Mouse (Mus musculus): ENCODE data around the gene Tle1. TPM values are rescaled to one million over a fixed set of nuclear protein-coding genes. Genes with fewer than 3 reads are reported as not detected.
A peak's percentile ranks its signal among the peaks of the same experiment; 100 is the strongest.

The Tle1 gene
- polyA plus RNA-seq, 1 experiment from 2014 or later, result 32.0 TPM

DNA sequence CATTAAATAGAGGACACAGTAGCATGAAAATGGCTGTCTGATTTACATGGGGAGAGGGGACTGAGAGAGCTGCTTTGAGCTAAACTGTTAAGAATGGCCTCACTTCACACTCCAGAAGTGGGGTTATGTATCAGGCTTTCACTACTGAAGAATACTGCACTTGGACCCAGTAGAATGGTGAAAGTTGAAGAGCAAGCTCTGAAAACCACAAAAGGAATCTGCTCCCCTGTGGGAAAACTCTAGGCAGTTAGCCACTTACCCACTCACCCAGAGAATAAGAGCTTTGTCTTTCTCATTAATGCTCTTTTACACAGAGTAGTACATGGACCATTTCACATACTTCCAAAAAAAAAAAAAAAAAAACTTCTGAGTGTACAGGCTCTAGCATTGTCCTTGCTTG lies 95.0 kb downstream of the Tle1 start:
- Histone ChIP-seq H3K27me3 (replicated peaks; ENCODE audit: control insufficient read depth, insufficient read depth, low read length) (no peaks in the 10 kb centered on the region), H3K4me1 (replicated peaks; ENCODE audit: control insufficient read depth, insufficient read depth, low read length) (no peaks in the 10 kb centered on the region), H3K4me3 (replicated peaks; ENCODE audit: low read length) (no peak overlapping the region), H3K9me3 (ENCODE audit: control insufficient read depth, low read length) (no peaks in the 10 kb centered on the region), H3K36me3 (ENCODE audit: control insufficient read depth, insufficient read depth) (no peaks in the 10 kb centered on the region; the same call in 1 of the 2 replicates), H3K4me2 (ENCODE audit: low read length) (no peak overlapping the region), H3K9ac (replicated peaks; ENCODE audit: low read depth, low read length) (no peak overlapping the region), H3K27ac (ENCODE audit: low read length) (no peak overlapping the region)
- ATAC-seq, result peak; percentile 84

DNA sequence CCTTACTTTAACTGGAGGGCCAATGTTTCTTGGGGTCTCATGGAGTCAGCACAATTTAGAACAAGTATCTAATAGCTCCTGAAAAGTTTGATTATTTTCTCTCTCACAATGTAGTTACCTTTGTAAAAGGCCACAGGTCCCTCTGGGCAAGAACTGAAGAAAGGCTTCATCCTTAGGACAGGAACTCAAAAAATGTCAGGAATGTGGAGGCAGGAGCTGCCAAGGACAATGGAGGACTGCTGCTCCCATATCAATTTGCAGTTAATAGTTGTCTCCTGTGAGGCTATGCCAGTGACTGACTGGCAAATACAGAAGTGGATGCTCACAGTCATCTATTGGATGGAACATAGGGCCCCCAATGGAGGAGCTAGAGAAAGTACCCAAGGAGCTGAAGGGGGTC lies 96.5 kb downstream of the Tle1 start:
- Histone ChIP-seq H3K27me3 (replicated peaks; ENCODE audit: control insufficient read depth, insufficient read depth, low read length) (no peaks in the 10 kb centered on the region), H3K9ac (replicated peaks; ENCODE audit: low read depth, low read length) (no peak overlapping the region), H3K4me2 (ENCODE audit: low read length) (no peak overlapping the region), H3K4me1 (replicated peaks; ENCODE audit: control insufficient read depth, insufficient read depth, low read length) (no peaks in the 10 kb centered on the region), H3K9me3 (ENCODE audit: control insufficient read depth, low read length) (no peaks in the 10 kb centered on the region), H3K4me3 (replicated peaks; ENCODE audit: low read length) (no peak overlapping the region), H3K36me3 (ENCODE audit: control insufficient read depth, insufficient read depth) (no peaks in the 10 kb centered on the region; the same call in 1 of the 2 replicates), H3K27ac (ENCODE audit: low read length) (no peak overlapping the region)
- no peak for ATAC-seq

DNA sequence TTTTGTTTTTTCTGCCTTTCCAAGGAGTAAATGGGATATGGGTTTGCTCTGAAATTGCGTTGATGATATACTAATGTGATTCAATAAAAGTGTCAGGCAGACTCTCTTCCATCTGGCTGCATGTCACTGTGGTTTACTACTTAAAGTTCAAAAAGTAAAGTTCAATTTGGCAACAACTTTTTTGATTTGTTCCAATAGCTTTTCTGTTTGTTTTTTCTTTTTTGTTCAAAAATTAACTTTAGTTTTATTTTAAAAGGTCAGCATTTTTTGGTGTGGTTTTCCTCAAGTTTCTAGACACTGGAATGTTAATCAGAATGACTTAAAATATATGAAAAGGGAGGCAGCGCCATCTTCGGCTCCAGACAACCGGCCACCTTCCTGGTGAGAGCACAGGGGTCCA lies 112.9 kb downstream of the Tle1 start:
- Histone ChIP-seq H3K36me3 (ENCODE audit: control insufficient read depth, insufficient read depth) (no peaks in the 10 kb centered on the region), H3K9me3 (ENCODE audit: control insufficient read depth, low read length) (no peaks in the 10 kb centered on the region), H3K4me1 (replicated peaks; ENCODE audit: control insufficient read depth, insufficient read depth, low read length) (no peaks in the 10 kb centered on the region), H3K27me3 (replicated peaks; ENCODE audit: control insufficient read depth, insufficient read depth, low read length) (no peaks in the 10 kb centered on the region), H3K4me2 (ENCODE audit: low read length) (no peak overlapping the region), H3K9ac (replicated peaks; ENCODE audit: low read depth, low read length) (no peak overlapping the region), H3K27ac (ENCODE audit: low read length) (no peak overlapping the region), H3K4me3 (replicated peaks; ENCODE audit: low read length) (no peak overlapping the region)
- 93% methylated on average over 4 of the region's 4 CpGs for WGBS
- ATAC-seq, result no peak

DNA sequence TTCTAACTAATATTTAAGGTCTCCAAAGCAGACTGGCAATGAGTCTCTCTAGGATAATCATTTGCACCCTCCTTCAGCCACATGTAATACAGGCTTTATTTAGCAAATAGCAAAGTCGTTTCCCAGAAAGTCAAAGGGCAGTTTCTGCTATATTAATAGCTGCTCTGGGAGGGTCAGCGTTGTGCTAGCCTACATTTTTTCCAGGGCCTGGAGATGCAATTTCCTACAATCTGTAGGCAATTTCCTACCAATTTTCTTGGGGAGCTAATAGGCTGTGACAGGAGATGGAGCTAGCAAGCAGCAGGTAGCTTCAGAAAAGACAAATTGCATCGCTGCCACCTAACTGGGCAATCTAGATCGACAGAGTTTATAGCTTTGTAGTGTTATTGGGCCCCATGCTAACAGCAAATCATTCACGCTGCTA lies 131.6 kb downstream of the Tle1 start:
- H3K27ac ChIP-seq (ENCODE audit: low read length), result no peak overlapping the region
- no peak overlapping the region for H3K9ac ChIP-seq (replicated peaks; ENCODE audit: low read depth, low read length)
- H3K4me2 ChIP-seq (ENCODE audit: low read length), result no peak overlapping the region
- WGBS, result 65% methylated on average over 5 of the region's 5 CpGs
- H3K27me3 ChIP-seq (replicated peaks; ENCODE audit: control insufficient read depth, insufficient read depth, low read length), result no peaks in the 10 kb centered on the region
- no peaks in the 10 kb centered on the region for H3K36me3 ChIP-seq (ENCODE audit: control insufficient read depth, insufficient read depth)
- ATAC-seq, result no peak
- H3K4me3 ChIP-seq (replicated peaks; ENCODE audit: low read length), result no peak overlapping the region
- H3K4me1 ChIP-seq (replicated peaks; ENCODE audit: control insufficient read depth, insufficient read depth, low read length), result no peaks in the 10 kb centered on the region
- no peaks in the 10 kb centered on the region for H3K9me3 ChIP-seq (ENCODE audit: control insufficient read depth, low read length)

DNA sequence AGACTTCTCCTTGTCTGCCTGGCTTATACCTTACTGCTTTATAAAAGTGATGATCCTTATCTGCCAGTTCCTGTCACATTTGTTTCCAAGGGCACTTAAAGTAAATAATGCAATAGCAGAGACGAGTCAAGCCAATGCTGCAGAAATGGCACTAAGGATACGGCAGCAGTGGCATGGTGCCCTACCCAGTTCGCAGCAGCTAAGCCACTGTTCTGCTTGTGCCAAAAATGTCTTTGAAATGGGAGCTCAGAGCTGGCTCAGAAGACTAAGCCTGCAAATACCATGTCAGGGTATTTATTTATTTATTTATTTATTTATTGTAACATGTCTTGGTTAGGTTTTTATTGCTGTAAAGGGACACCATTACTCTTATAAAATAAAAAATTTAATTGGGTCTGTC lies 132.8 kb downstream of the Tle1 start:
- Histone ChIP-seq H3K4me3 (replicated peaks; ENCODE audit: low read length) (no peak overlapping the region), H3K4me2 (ENCODE audit: low read length) (no peak overlapping the region), H3K27me3 (replicated peaks; ENCODE audit: control insufficient read depth, insufficient read depth, low read length) (no peaks in the 10 kb centered on the region), H3K9me3 (ENCODE audit: control insufficient read depth, low read length) (no peaks in the 10 kb centered on the region), H3K9ac (replicated peaks; ENCODE audit: low read depth, low read length) (no peak overlapping the region), H3K36me3 (ENCODE audit: control insufficient read depth, insufficient read depth) (no peaks in the 10 kb centered on the region), H3K27ac (ENCODE audit: low read length) (no peak overlapping the region), H3K4me1 (replicated peaks; ENCODE audit: control insufficient read depth, insufficient read depth, low read length) (no peaks in the 10 kb centered on the region)
- no peak for ATAC-seq
- 53% methylated on average over 3 of the region's 3 CpGs for WGBS
